Mouse (Mus musculus): Measurements from ENCODE around the gene Cfap77.

Cfap77 gene

GRCm38 (mm10) chr2:28919001-28919400 is 135.9 kb downstream of the Cfap77 start:
- no peak for DNase-seq

- no peak for DNase-seq
Measured at GRCm38 (mm10) chr2:28917518-28918361, 137.1 kb downstream of the Cfap77 start.

GRCm38 (mm10) chr2:28917156-28917517 is 137.7 kb downstream of the Cfap77 start:
- no peak for DNase-seq

GRCm38 (mm10) chr2:28916513-28916865 is 138.4 kb downstream of the Cfap77 start, which contains the start of gene Barhl1:
Gene Barhl1 (minus strand): TSS chr2:28916668.
- DNase-seq: no peak

- peak; percentile 90 for DNase-seq
Measured at GRCm38 (mm10) chr2:28915768-28916512, 138.9 kb downstream of the Cfap77 start.

- no peak for DNase-seq
Measured at GRCm38 (mm10) chr2:28915104-28915738, 139.6 kb downstream of the Cfap77 start.

GRCm38 (mm10) chr2:28914121-28914520 is 140.7 kb downstream of the Cfap77 start:
- no peak for DNase-seq

- DNase-seq: no peak
Measured at GRCm38 (mm10) chr2:28912961-28913360, 141.9 kb downstream of the Cfap77 start.

- DNase-seq: no peak
Measured at GRCm38 (mm10) chr2:28912039-28912700, 142.7 kb downstream of the Cfap77 start.

GRCm38 (mm10) chr2:28911331-28912038 is 143.4 kb downstream of the Cfap77 start:
- no peak for DNase-seq

- no peak for DNase-seq
Measured at GRCm38 (mm10) chr2:28910877-28911276, 144.0 kb downstream of the Cfap77 start.

- DNase-seq: no peak
Measured at GRCm38 (mm10) chr2:28909818-28910710, 144.8 kb downstream of the Cfap77 start.

GRCm38 (mm10) chr2:28909186-28909817 is 145.6 kb downstream of the Cfap77 start:
- no peak for DNase-seq

GRCm38 (mm10) chr2:28908389-28909153 is 146.3 kb downstream of the Cfap77 start:
- no peak for DNase-seq

GRCm38 (mm10) chr2:28907691-28908388 is 147.0 kb downstream of the Cfap77 start:
- no peak for DNase-seq

GRCm38 (mm10) chr2:28905561-28905960 is 149.3 kb downstream of the Cfap77 start:
- DNase-seq: no peak

- DNase-seq: no peak
Measured at GRCm38 (mm10) chr2:28904786-28905185, 150.1 kb downstream of the Cfap77 start.

- DNase-seq: no peak
Measured at GRCm38 (mm10) chr2:28903871-28904270, 151.0 kb downstream of the Cfap77 start.

- no peak for DNase-seq
Measured at GRCm38 (mm10) chr2:28902291-28902690, 152.6 kb downstream of the Cfap77 start.
